Mouse (Mus musculus): ENCODE results near the gene Cdk19. TPM values are rescaled to one million over a fixed set of nuclear protein-coding genes. Genes with fewer than 3 reads are reported as not detected.
A peak's percentile ranks its signal among the peaks of the same experiment; 100 is the strongest.
"Not testable (repeated sequence)": the region's sequence is repeated elsewhere in the genome, so short reads cannot be mapped to it uniquely, and the experiment has no call there.

Cdk19 gene
- 13.3 and 14.3 TPM in 2 replicates for polyA plus RNA-seq (2012; rRNA removed)

DNA sequence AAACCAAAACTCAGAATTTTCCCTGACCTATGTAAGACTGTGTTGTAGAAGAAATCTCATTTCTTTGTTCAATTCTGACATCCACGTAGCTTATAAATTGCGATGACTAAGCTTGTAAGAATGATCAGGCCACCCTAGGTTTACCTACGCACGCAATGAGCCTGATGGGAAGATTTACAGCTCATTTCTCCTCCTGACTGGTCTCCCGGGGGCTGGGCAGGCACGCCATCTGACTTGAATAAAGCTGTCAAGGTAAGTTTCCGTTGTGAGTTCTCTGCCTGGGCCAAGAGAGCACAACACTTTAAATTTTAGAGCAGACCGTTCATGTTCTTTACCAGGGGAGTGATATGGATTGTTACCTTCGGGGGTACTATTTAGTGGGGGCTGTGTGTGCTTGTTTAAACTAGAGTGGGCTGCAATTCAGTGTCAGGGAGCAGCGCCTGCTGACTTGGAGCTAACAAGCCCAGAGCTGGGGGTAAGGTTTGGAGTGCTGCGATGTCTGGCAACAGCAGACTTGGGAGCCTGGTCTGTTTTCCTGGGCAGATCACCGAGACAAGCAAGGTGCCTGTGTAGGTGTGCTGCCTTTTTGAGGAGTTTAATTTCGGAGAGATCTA, at the start of gene Cdk19:
Gene Cdk19 (plus strand): TSS at position 214 of the 614 bp plus-strand sequence.
- H3K4me3 ChIP-seq (ENCODE audit: control insufficient read depth, low read depth, low read length) = no peak within 1 kb of the TSS

DNA sequence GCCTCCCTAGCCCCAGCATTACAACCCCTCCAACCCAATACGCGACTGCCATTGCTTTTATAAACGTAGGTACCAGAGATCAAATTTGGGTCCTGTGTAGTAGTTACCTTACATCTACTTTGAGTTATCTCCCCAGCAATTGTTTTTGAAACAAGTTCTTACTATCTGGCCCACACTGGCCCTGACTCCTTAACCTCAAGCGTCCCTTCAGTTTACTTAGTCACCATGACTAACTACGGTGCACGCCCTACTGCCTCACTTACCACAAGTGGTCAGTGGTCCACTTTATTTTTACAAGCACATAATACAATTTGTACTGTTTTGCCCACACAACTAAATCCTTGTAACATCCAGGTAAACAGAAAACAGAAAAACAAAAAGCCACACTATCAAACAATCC, 46.7 kb upstream of the Cdk19 start:
- Histone ChIP-seq H3K36me3 (ENCODE audit: control insufficient read depth, insufficient read depth, low read length) (0 out of 2 replicates have a peak, but pooled peaks cover 1% of the 10 kb centered on the region), H3K4me1 (ENCODE audit: control insufficient read depth, insufficient read depth, low read length) (no peaks in the 10 kb centered on the region), H3K27ac (ENCODE audit: control insufficient read depth, insufficient read depth, low read depth, low read length) (no peak overlapping the region), H3K4me3 (ENCODE audit: control insufficient read depth, low read depth, low read length) (no peak overlapping the region), H3K27me3 (ENCODE audit: control insufficient read depth, insufficient read depth, low read length) (no peaks in the 10 kb centered on the region)
- TF ChIP-seq CTCF (IDR thresholded peaks at IDR 0.05; ENCODE audit: control insufficient read depth, insufficient read depth, insufficient replicate concordance, low read depth, low read length) = no peak
- TF ChIP-seq POLR2A (IDR thresholded peaks at IDR 0.05; ENCODE audit: control insufficient read depth, low read depth, low read length) = no peak

More for the DNA sequence above, at the start of gene Cdk19:
- no peaks in the 10 kb centered on the region for H3K36me3 ChIP-seq (ENCODE audit: control insufficient read depth, insufficient read depth, low read length)
- TF ChIP-seq POLR2A (IDR thresholded peaks at IDR 0.05; ENCODE audit: control insufficient read depth, low read depth, low read length) = no peak
- TF ChIP-seq CTCF (IDR thresholded peaks at IDR 0.05; ENCODE audit: control insufficient read depth, insufficient read depth, insufficient replicate concordance, low read depth, low read length) = no peak
- H3K4me1 ChIP-seq (ENCODE audit: control insufficient read depth, insufficient read depth, low read length) = no peaks in the 10 kb centered on the region
- no peak within 1 kb of the TSS for H3K27ac ChIP-seq (ENCODE audit: control insufficient read depth, insufficient read depth, low read depth, low read length)
- no peaks in the 10 kb centered on the region for H3K27me3 ChIP-seq (ENCODE audit: control insufficient read depth, insufficient read depth, low read length)

DNA sequence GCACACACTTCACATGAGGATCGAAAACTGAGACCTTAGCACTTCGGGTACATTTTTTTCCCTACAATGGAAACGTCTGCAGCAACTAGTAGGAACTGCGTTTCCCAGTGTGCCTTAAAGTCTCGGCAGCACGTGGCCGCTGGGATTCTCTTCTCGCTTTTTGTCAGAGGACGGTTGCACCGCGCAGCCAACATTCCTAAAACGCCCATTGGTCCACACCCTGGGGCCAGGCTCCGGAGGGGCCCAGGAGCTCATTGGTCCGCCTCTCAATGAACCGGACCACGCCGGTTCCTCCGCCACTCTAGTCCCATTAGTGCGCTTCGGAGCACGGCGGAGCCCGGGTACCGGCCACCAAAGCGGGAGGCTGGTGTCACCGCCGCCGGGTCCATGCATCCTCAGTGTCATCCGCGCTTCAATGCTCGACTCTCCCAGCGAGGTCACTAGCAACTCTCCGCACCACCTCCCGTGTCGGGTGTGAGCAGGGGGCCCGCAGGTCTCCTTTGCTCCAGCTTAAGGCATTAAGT, 38.7 kb upstream of the Cdk19 start:
- TF ChIP-seq POLR2A (IDR thresholded peaks at IDR 0.05; ENCODE audit: control insufficient read depth, low read depth, low read length) (peak; percentile 50), CTCF (IDR thresholded peaks at IDR 0.05; ENCODE audit: control insufficient read depth, insufficient read depth, insufficient replicate concordance, low read depth, low read length) (no peak)
- Histone ChIP-seq H3K36me3 (ENCODE audit: control insufficient read depth, insufficient read depth, low read length) (no peaks in the 10 kb centered on the region), H3K4me1 (ENCODE audit: control insufficient read depth, insufficient read depth, low read length) (peaks cover 4% of the 10 kb centered on the region), H3K27ac (ENCODE audit: control insufficient read depth, insufficient read depth, low read depth, low read length) (peak overlapping the region; percentile 88), H3K4me3 (ENCODE audit: control insufficient read depth, low read depth, low read length) (peak overlapping the region; percentile 93), H3K27me3 (ENCODE audit: control insufficient read depth, insufficient read depth, low read length) (no peaks in the 10 kb centered on the region)

GRCm38 (mm10) chr10:40301181-40302075, 37.9 kb upstream of the Cdk19 start:
- H3K4me3 ChIP-seq (ENCODE audit: control insufficient read depth, low read depth, low read length) = peak overlapping the region; percentile 93
- TF ChIP-seq POLR2A (IDR thresholded peaks at IDR 0.05; ENCODE audit: control insufficient read depth, low read depth, low read length) = peak; percentile 77
- H3K27me3 ChIP-seq (ENCODE audit: control insufficient read depth, insufficient read depth, low read length); H3K36me3 ChIP-seq (ENCODE audit: control insufficient read depth, insufficient read depth, low read length); H3K4me1 ChIP-seq (ENCODE audit: control insufficient read depth, insufficient read depth, low read length): not testable (repeated sequence)
- peak overlapping the region; percentile 88 for H3K27ac ChIP-seq (ENCODE audit: control insufficient read depth, insufficient read depth, low read depth, low read length)

GRCm38 (mm10) chr10:40302140-40302985, 37.0 kb upstream of the Cdk19 start, which contains the start of gene Amd1:
Gene Amd1, minus strand, starts transcription at chr10:40302186.
- no peaks in the 10 kb centered on the region for H3K36me3 ChIP-seq (ENCODE audit: control insufficient read depth, insufficient read depth, low read length)
- peak within 1 kb of the TSS; percentile 88 for H3K27ac ChIP-seq (ENCODE audit: control insufficient read depth, insufficient read depth, low read depth, low read length)
- peak; percentile 79; the same call in 1 of the 2 replicates for TF ChIP-seq POLR2A (IDR thresholded peaks at IDR 0.05; ENCODE audit: control insufficient read depth, low read depth, low read length)
- TF ChIP-seq CTCF (IDR thresholded peaks at IDR 0.05; ENCODE audit: control insufficient read depth, insufficient read depth, insufficient replicate concordance, low read depth, low read length) = no peak
- H3K4me3 ChIP-seq (ENCODE audit: control insufficient read depth, low read depth, low read length) = peak within 1 kb of the TSS; percentile 98
- H3K27me3 ChIP-seq (ENCODE audit: control insufficient read depth, insufficient read depth, low read length) = no peaks in the 10 kb centered on the region
- peaks cover 4% of the 10 kb centered on the region for H3K4me1 ChIP-seq (ENCODE audit: control insufficient read depth, insufficient read depth, low read length)

GRCm38 (mm10) chr10:40305989-40306388, 33.4 kb upstream of the Cdk19 start:
- TF ChIP-seq POLR2A (IDR thresholded peaks at IDR 0.05; ENCODE audit: control insufficient read depth, low read depth, low read length) = no peak
- no peak for TF ChIP-seq CTCF (IDR thresholded peaks at IDR 0.05; ENCODE audit: control insufficient read depth, insufficient read depth, insufficient replicate concordance, low read depth, low read length)
- Histone ChIP-seq H3K36me3 (ENCODE audit: control insufficient read depth, insufficient read depth, low read length) (no peaks in the 10 kb centered on the region), H3K4me3 (ENCODE audit: control insufficient read depth, low read depth, low read length) (no peak overlapping the region), H3K27me3 (ENCODE audit: control insufficient read depth, insufficient read depth, low read length) (no peaks in the 10 kb centered on the region), H3K4me1 (ENCODE audit: control insufficient read depth, insufficient read depth, low read length) (peaks cover 3% of the 10 kb centered on the region), H3K27ac (ENCODE audit: control insufficient read depth, insufficient read depth, low read depth, low read length) (no peak overlapping the region)

Data from testis, adult 2 months (tissue).